Mouse (Mus musculus) monocyte, adult 2 months (primary cell): Measurements from ENCODE around the gene Abo.

Experiments used
- DNase-seq, 2 experiments: peaks; one replicate each; pipeline ENCODE4 v3.0.0; 2022; ENCODE audit warnings: low spot score in 2 of 2, low read depth in 1 of 2

The Abo gene

GRCm38 (mm10) chr2:26870666-26871065, 5.9 kb upstream of the Abo start:
- DNase-seq = no peak

- DNase-seq = no peak
Observed at GRCm38 (mm10) chr2:26862856-26863255, 1.9 kb downstream of the Abo start.

- no peak for DNase-seq
Observed at GRCm38 (mm10) chr2:26847706-26848105, 17.1 kb downstream of the Abo start.

GRCm38 (mm10) chr2:26832478-26832877, 32.3 kb downstream of the Abo start:
- DNase-seq = no peak

GRCm38 (mm10) chr2:26828047-26828446, 36.7 kb downstream of the Abo start:
- DNase-seq = no peak

- no peak for DNase-seq
Observed at GRCm38 (mm10) chr2:26827261-26827975, 37.4 kb downstream of the Abo start.
